Mouse (Mus musculus) G1E (cell line): ENCODE measurements around the gene Mfsd13b. TPM values are rescaled to one million over a fixed set of nuclear protein-coding genes. Genes with fewer than 3 reads are reported as not detected.

Source experiments
- ATAC-seq: 2 replicates; pipeline ENCODE4 v1.8.0; 2016; ENCODE audit warnings: mild to moderate bottlenecking; ENCODE audit not compliant: insufficient number of reproducible peaks, poor library complexity, low FRiP score, severe bottlenecking; ENCODE audit errors: extremely low read depth
- DNase-seq: peaks from one replicate; pipeline ENCODE4 v3.0.0; 2012; ENCODE audit warnings: low spot score
- H3K27me3 ChIP-seq: 2 replicates; pipeline ENCODE4 v1.6.1; 2012; ENCODE audit warnings: mild to moderate bottlenecking, low read length, inconsistent platforms; ENCODE audit not compliant: insufficient read depth
- H3K36me3 ChIP-seq: replicated peaks from 2 replicates; pipeline ENCODE3; 2012; ENCODE audit warnings: mild to moderate bottlenecking, inconsistent platforms
- H3K4me1 ChIP-seq: 2 replicates; pipeline ENCODE4 v1.6.1; 2012; ENCODE audit warnings: low read depth, low read length, inconsistent platforms, mixed read lengths; ENCODE audit not compliant: insufficient read depth
- H3K4me3 ChIP-seq: 2 replicates; pipeline ENCODE4 v1.5.1; 2012; ENCODE audit warnings: low read depth, mild to moderate bottlenecking, inconsistent platforms, low read length, moderate library complexity, mixed read lengths
- H3K9me3 ChIP-seq: replicated peaks from 2 replicates; pipeline ENCODE4 v1.6.1; 2012; ENCODE audit warnings: inconsistent platforms
- CTCF ChIP-seq: IDR thresholded peaks from 2 replicates; pipeline ENCODE4 v1.5.1; 2012; ENCODE audit warnings: low read depth, low read length, inconsistent platforms, mixed read lengths
- GATA1 ChIP-seq: IDR thresholded peaks from 2 replicates; pipeline ENCODE4 v1.6.1; 2012; ENCODE audit warnings: borderline replicate concordance, low read length, inconsistent platforms, mixed read lengths
- GATA2 ChIP-seq: IDR thresholded peaks from 2 replicates; pipeline ENCODE4 v1.6.1; 2012; ENCODE audit warnings: low read depth, low read length, inconsistent platforms, borderline replicate concordance
- POLR2AphosphoS5 ChIP-seq: IDR thresholded peaks from 2 replicates; pipeline ENCODE4 v1.6.1; 2012; ENCODE audit warnings: low read depth, low read length, inconsistent platforms; ENCODE audit not compliant: insufficient replicate concordance
- TAL1 ChIP-seq: conservative IDR thresholded peaks from 2 replicates; pipeline ENCODE4 v1.6.1; 2012; ENCODE audit warnings: low read depth, low read length, inconsistent platforms, mixed read lengths
- polyA plus RNA-seq: library from polyadenylated mRNA; stranded (reverse); fragments of >175 nt; gene quantifications from 2 replicates; pipeline ENCODE4 v1.2.3, GENCODE M21; 2012
- total RNA-seq, 2 experiments: library from RNA; stranded (forward) in 1 of 2; stranded (reverse) in 1 of 2; fragments of 200-1000 nt in 1 of 2; fragments of >200 nt in 1 of 2; fragmentation: Nextera tagmentation in 1 of 2; gene quantifications; 2 replicates each; pipeline ENCODE4 v1.2.3; 2014 to 2017

Gene Mfsd13b
- total and polyA plus RNA-seq, 3 experiments: 0.38 to 4.5 TPM; not detected in 1

- TF ChIP-seq TAL1 (no peak), CTCF (no peak), GATA1 (no peak), POLR2AphosphoS5 (no peak)
- ATAC-seq (no peak), DNase-seq (no peak)
- Histone ChIP-seq H3K4me1 (no peaks in the 10 kb centered on the region), H3K4me3 (no peak overlapping the region), H3K27me3 (peaks cover 19% of the 10 kb centered on the region), H3K36me3 (no peaks in the 10 kb centered on the region), H3K9me3 (no peaks in the 10 kb centered on the region)
Observed at GRCm38 (mm10) chr7:121002407-121002928, 20.2 kb downstream of the Mfsd13b start.

- Histone ChIP-seq H3K4me3 (no peak overlapping the region), H3K4me1 (no peaks in the 10 kb centered on the region), H3K9me3 (no peaks in the 10 kb centered on the region), H3K27me3 (peaks cover 19% of the 10 kb centered on the region), H3K36me3 (no peaks in the 10 kb centered on the region)
- TF ChIP-seq POLR2AphosphoS5 (no peak), TAL1 (no peak), GATA1 (no peak), GATA2 (no peak), CTCF (no peak)
- DNase-seq (no peak), ATAC-seq (no peak)
Observed at GRCm38 (mm10) chr7:121003793-121004418, 21.6 kb downstream of the Mfsd13b start.

GRCm38 (mm10) chr7:121011794-121012689 lies 29.7 kb downstream of the Mfsd13b start:
- H3K4me1 ChIP-seq: no peaks in the 10 kb centered on the region
- no peaks in the 10 kb centered on the region for H3K9me3 ChIP-seq
- H3K4me3 ChIP-seq: no peak overlapping the region
- H3K36me3 ChIP-seq: no peaks in the 10 kb centered on the region
- ATAC-seq (no peak), DNase-seq (no peak)
- H3K27me3 ChIP-seq: peaks cover 30% of the 10 kb centered on the region
- no peak for TF ChIP-seq CTCF
- no peak for TF ChIP-seq GATA2
- TF ChIP-seq POLR2AphosphoS5: no peak
- no peak for TF ChIP-seq GATA1
- TF ChIP-seq TAL1: no peak

GRCm38 (mm10) chr7:121014486-121014885 lies 32.2 kb downstream of the Mfsd13b start:
- ATAC-seq (no peak), DNase-seq (no peak)
- TF ChIP-seq GATA2: no peak
- TF ChIP-seq TAL1: no peak
- TF ChIP-seq POLR2AphosphoS5: no peak
- no peak for TF ChIP-seq CTCF
- TF ChIP-seq GATA1: no peak

GRCm38 (mm10) chr7:121018778-121019177 lies 36.5 kb downstream of the Mfsd13b start:
- DNase-seq (no peak), ATAC-seq (no peak)
- no peaks in the 10 kb centered on the region for H3K9me3 ChIP-seq
- no peak for TF ChIP-seq GATA2
- no peak for TF ChIP-seq CTCF
- TF ChIP-seq GATA1: no peak
- TF ChIP-seq POLR2AphosphoS5: no peak
- TF ChIP-seq TAL1: no peak
- peaks cover 33% of the 10 kb centered on the region for H3K27me3 ChIP-seq
- H3K36me3 ChIP-seq: no peaks in the 10 kb centered on the region
- H3K4me3 ChIP-seq: no peak overlapping the region
- peaks cover 2% of the 10 kb centered on the region; the same call in 1 of the 2 replicates for H3K4me1 ChIP-seq

More at GRCm38 (mm10) chr7:121014486-121014885, 32.2 kb downstream of the Mfsd13b start:
- Histone ChIP-seq H3K36me3 (no peaks in the 10 kb centered on the region), H3K9me3 (no peaks in the 10 kb centered on the region), H3K27me3 (peaks cover 32% of the 10 kb centered on the region), H3K4me1 (peaks cover 2% of the 10 kb centered on the region; the same call in 1 of the 2 replicates), H3K4me3 (no peak overlapping the region)

- no peak for TF ChIP-seq POLR2AphosphoS5
- no peak for TF ChIP-seq GATA2
- TF ChIP-seq TAL1: no peak
- no peak for TF ChIP-seq GATA1
- no peak for TF ChIP-seq CTCF
- no peaks in the 10 kb centered on the region for H3K36me3 ChIP-seq
- DNase-seq (no peak), ATAC-seq (no peak)
- peaks cover 4% of the 10 kb centered on the region for H3K4me1 ChIP-seq
- H3K4me3 ChIP-seq: no peak overlapping the region
- peaks cover 29% of the 10 kb centered on the region for H3K27me3 ChIP-seq
- no peaks in the 10 kb centered on the region for H3K9me3 ChIP-seq
Observed at GRCm38 (mm10) chr7:121020277-121020676, 38.0 kb downstream of the Mfsd13b start.
